Mouse (Mus musculus): ENCODE results near the gene Grik4.

Gene Grik4

GRCm38 (mm10) chr9:42858998-42859690 is 85.1 kb downstream of the Grik4 start:
- DNase-seq: no peak

- no peak for DNase-seq
These were observed 85.7 kb downstream of the Grik4 start for GRCm38 (mm10) chr9:42858576-42858975.

GRCm38 (mm10) chr9:42857756-42858155 is 86.5 kb downstream of the Grik4 start:
- DNase-seq: no peak

GRCm38 (mm10) chr9:42853077-42853476 is 91.2 kb downstream of the Grik4 start:
- no peak for DNase-seq

- DNase-seq: no peak
These were observed 94.2 kb downstream of the Grik4 start for GRCm38 (mm10) chr9:42850063-42850462.

GRCm38 (mm10) chr9:42848061-42848460 is 96.2 kb downstream of the Grik4 start:
- no peak for DNase-seq

- DNase-seq: no peak
These were observed 97.4 kb downstream of the Grik4 start for GRCm38 (mm10) chr9:42846676-42847425.

- no peak for DNase-seq
These were observed 98.2 kb downstream of the Grik4 start for GRCm38 (mm10) chr9:42846139-42846538.

GRCm38 (mm10) chr9:42844301-42844700 is 100.0 kb downstream of the Grik4 start:
- DNase-seq: no peak

- no peak for DNase-seq
These were observed 106.0 kb downstream of the Grik4 start for GRCm38 (mm10) chr9:42838299-42838698.

- DNase-seq: no peak
These were observed 106.8 kb downstream of the Grik4 start for GRCm38 (mm10) chr9:42837498-42837897.

GRCm38 (mm10) chr9:42831558-42831957 is 112.7 kb downstream of the Grik4 start:
- DNase-seq: no peak

- no peak for DNase-seq
These were observed 125.0 kb downstream of the Grik4 start for GRCm38 (mm10) chr9:42819247-42819646.

GRCm38 (mm10) chr9:42816815-42817214 is 127.5 kb downstream of the Grik4 start:
- DNase-seq: no peak

- no peak for DNase-seq
These were observed 135.1 kb downstream of the Grik4 start for GRCm38 (mm10) chr9:42809146-42809545.

GRCm38 (mm10) chr9:42808394-42808793 is 135.9 kb downstream of the Grik4 start:
- DNase-seq: peak; percentile 20

- DNase-seq: no peak
These were observed 141.2 kb downstream of the Grik4 start for GRCm38 (mm10) chr9:42803061-42803491.

- DNase-seq: no peak
These were observed 142.4 kb downstream of the Grik4 start for GRCm38 (mm10) chr9:42801929-42802328.

- no peak for DNase-seq
These were observed 144.2 kb downstream of the Grik4 start for GRCm38 (mm10) chr9:42800138-42800537.

- DNase-seq: no peak
These were observed 144.6 kb downstream of the Grik4 start for GRCm38 (mm10) chr9:42799694-42800093.

- peak; percentile 19 for DNase-seq
These were observed 145.1 kb downstream of the Grik4 start for GRCm38 (mm10) chr9:42799242-42799641.

- no peak for DNase-seq
These were observed 146.0 kb downstream of the Grik4 start for GRCm38 (mm10) chr9:42798280-42798679.

- DNase-seq: no peak
These were observed 147.0 kb downstream of the Grik4 start for GRCm38 (mm10) chr9:42797276-42797675.

- peak; percentile 13 for DNase-seq
These were observed 148.4 kb downstream of the Grik4 start for GRCm38 (mm10) chr9:42795881-42796280.
